Mouse (Mus musculus) ES-CJ7 (cell line): Measurements from ENCODE around the gene Zrsr2.

ENCODE experiments used
- DNase-seq: peaks from one replicate; pipeline ENCODE4 v3.0.0; 2011; ENCODE audit warnings: low read depth, low spot score

Zrsr2 gene

DNA sequence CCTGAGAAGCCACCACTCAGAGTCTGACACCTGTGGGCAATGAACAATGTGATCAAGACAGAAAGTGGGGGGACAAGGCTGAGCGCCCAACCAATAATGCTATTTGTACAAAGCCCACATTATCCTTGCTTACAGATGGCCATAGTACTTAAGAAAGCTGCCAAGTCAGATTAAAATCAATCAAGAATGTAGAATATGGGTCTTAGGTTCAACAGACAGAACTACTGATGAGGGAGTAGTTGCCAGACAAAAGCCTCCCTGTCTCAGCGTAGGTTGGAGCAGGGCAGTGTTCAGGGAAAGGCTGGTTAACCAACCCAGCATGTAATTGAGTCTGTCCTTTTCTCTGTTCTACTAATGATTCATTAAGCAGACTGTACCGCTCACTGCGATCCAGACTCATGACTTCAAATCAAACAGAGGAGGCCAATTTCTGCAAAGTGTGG lies 72.9 kb downstream of the Zrsr2 start:
- DNase-seq = no peak
